Mouse (Mus musculus) lung, embryonic 15.5 days (tissue): Measurements from ENCODE around the gene Gtpbp10. TPM values are rescaled to one million over a fixed set of nuclear protein-coding genes. Genes with fewer than 3 reads are reported as not detected.

ENCODE experiments used
- ATAC-seq: fragments of 200-750 bp; cut with Nextera tagmentation; 2 replicates; pipeline ENCODE4 v1.8.0; 2017; ENCODE audit warnings: moderate number of reproducible peaks, borderline replicate concordance; ENCODE audit not compliant: low FRiP score, low TSS enrichment; ENCODE audit errors: extremely low read depth
- H3K27ac ChIP-seq: fragments of 300-500 bp; sonication (generic); 2 replicates; pipeline ENCODE4 v1.5.1; 2015; ENCODE audit warnings: moderate library complexity, mild to moderate bottlenecking, inconsistent platforms
- H3K27me3 ChIP-seq: fragments of 300-500 bp; sonication (generic); 2 replicates; pipeline ENCODE4 v1.6.1; 2015; ENCODE audit warnings: inconsistent platforms
- H3K36me3 ChIP-seq: fragments of 300-500 bp; sonication (generic); 2 replicates; pipeline ENCODE4 v1.6.1; 2015; ENCODE audit warnings: inconsistent platforms
- H3K4me1 ChIP-seq: fragments of 300-500 bp; sonication (generic); 2 replicates; pipeline ENCODE4 v1.6.1; 2015; ENCODE audit warnings: inconsistent platforms
- H3K4me2 ChIP-seq: fragments of 300-500 bp; sonication (generic); 2 replicates; pipeline ENCODE4 v1.6.1; 2015; ENCODE audit warnings: inconsistent platforms, mild to moderate bottlenecking, moderate library complexity
- H3K4me3 ChIP-seq: fragments of 300-500 bp; sonication (generic); 2 replicates; pipeline ENCODE4 v1.5.1; 2015; ENCODE audit warnings: mild to moderate bottlenecking, inconsistent platforms
- H3K9ac ChIP-seq: fragments of 300-500 bp; sonication (generic); 2 replicates; pipeline ENCODE4 v1.6.1; 2015; ENCODE audit warnings: inconsistent platforms
- H3K9me3 ChIP-seq: fragments of 300-500 bp; sonication (generic); 2 replicates; pipeline ENCODE4 v1.6.1; 2016; ENCODE audit warnings: inconsistent platforms
- WGBS: fragments of 180-500 bp; shearing (Covaris S2); methylation state at CpG from one replicate; pipeline ENCODE4 v1.1.7; 2015; 5-methylcytosine and 5-hydroxymethylcytosine counted together
- polyA plus RNA-seq: library from polyadenylated mRNA; unstranded; fragments of >200 nt; fragmentation: Nextera tagmentation; extraction: Ambion mirVana; gene quantifications from 2 replicates; pipeline ENCODE4 v1.2.1, GENCODE M21; 2015

Gtpbp10 gene
- polyA plus RNA-seq, 1 experiment from 2014 or later, result 23.2 TPM

GRCm38 (mm10) chr5:5515411-5515810 is 43.9 kb downstream of the Gtpbp10 start:
- H3K36me3 ChIP-seq, result no peaks in the 10 kb centered on the region
- 74% methylated on average over 5 of the region's 5 CpGs for WGBS
- no peaks in the 10 kb centered on the region for H3K9me3 ChIP-seq
- H3K27me3 ChIP-seq, result no peaks in the 10 kb centered on the region
- H3K4me3 ChIP-seq, result no peak overlapping the region
- H3K4me2 ChIP-seq, result peak overlapping the region; percentile 88; the same call in 1 of the 2 replicates
- ATAC-seq, result no peak
- H3K4me1 ChIP-seq, result 0 out of 2 replicates have a peak, but pooled peaks cover 4% of the 10 kb centered on the region
- H3K27ac ChIP-seq, result no peak overlapping the region
- no peak overlapping the region for H3K9ac ChIP-seq

GRCm38 (mm10) chr5:5514196-5515076 is 44.9 kb downstream of the Gtpbp10 start, which contains the start of gene Cldn12:
TSS of gene Cldn12 (minus strand) at chr5:5514958.
- Histone ChIP-seq H3K27ac (peak within 1 kb of the TSS; percentile 94), H3K9ac (peak within 1 kb of the TSS; percentile 67), H3K27me3 (no peaks in the 10 kb centered on the region), H3K4me3 (peak within 1 kb of the TSS; percentile 82), H3K4me1 (0 out of 2 replicates have a peak, but pooled peaks cover 4% of the 10 kb centered on the region), H3K4me2 (peak within 1 kb of the TSS; percentile 88), H3K36me3 (no peaks in the 10 kb centered on the region), H3K9me3 (no peaks in the 10 kb centered on the region)
- peak; percentile 97 for ATAC-seq
- under 1% methylated on average over 77 of the region's 79 CpGs for WGBS

GRCm38 (mm10) chr5:5511401-5511800 is 47.9 kb downstream of the Gtpbp10 start:
- H3K27me3 ChIP-seq, result no peaks in the 10 kb centered on the region
- H3K4me1 ChIP-seq, result 0 out of 2 replicates have a peak, but pooled peaks cover 4% of the 10 kb centered on the region
- no peak overlapping the region for H3K27ac ChIP-seq
- no peaks in the 10 kb centered on the region for H3K36me3 ChIP-seq
- ATAC-seq, result no peak
- 86% methylated on average over 3 of the region's 3 CpGs for WGBS
- no peak overlapping the region for H3K4me3 ChIP-seq
- H3K9ac ChIP-seq, result no peak overlapping the region
- no peak overlapping the region for H3K4me2 ChIP-seq
- H3K9me3 ChIP-seq, result no peaks in the 10 kb centered on the region

GRCm38 (mm10) chr5:5510989-5511388 is 48.3 kb downstream of the Gtpbp10 start:
- Histone ChIP-seq H3K27me3 (no peaks in the 10 kb centered on the region), H3K9me3 (no peaks in the 10 kb centered on the region), H3K4me3 (no peak overlapping the region), H3K9ac (no peak overlapping the region), H3K27ac (no peak overlapping the region), H3K4me2 (no peak overlapping the region), H3K36me3 (no peaks in the 10 kb centered on the region), H3K4me1 (0 out of 2 replicates have a peak, but pooled peaks cover 4% of the 10 kb centered on the region)
- no peak for ATAC-seq
- 85% methylated on average over 5 of the region's 5 CpGs for WGBS

GRCm38 (mm10) chr5:5510304-5510887 is 48.9 kb downstream of the Gtpbp10 start:
- Histone ChIP-seq H3K36me3 (no peaks in the 10 kb centered on the region), H3K27me3 (no peaks in the 10 kb centered on the region), H3K4me1 (0 out of 2 replicates have a peak, but pooled peaks cover 4% of the 10 kb centered on the region), H3K9me3 (no peaks in the 10 kb centered on the region), H3K27ac (no peak overlapping the region), H3K4me2 (no peak overlapping the region), H3K9ac (no peak overlapping the region), H3K4me3 (no peak overlapping the region)
- ATAC-seq, result no peak
- 79% methylated on average over 10 of the region's 10 CpGs for WGBS

GRCm38 (mm10) chr5:5508231-5508630 is 51.1 kb downstream of the Gtpbp10 start:
- H3K9ac ChIP-seq, result 0 out of 2 replicates have a peak overlapping the region, but pooled peaks have one; percentile 16
- no peak overlapping the region for H3K4me2 ChIP-seq
- no peak overlapping the region for H3K4me3 ChIP-seq
- ATAC-seq, result no peak
- no peaks in the 10 kb centered on the region for H3K36me3 ChIP-seq
- H3K27ac ChIP-seq, result no peak overlapping the region
- no peaks in the 10 kb centered on the region for H3K4me1 ChIP-seq
- 86% methylated on average over 10 of the region's 10 CpGs for WGBS
- H3K9me3 ChIP-seq, result no peaks in the 10 kb centered on the region
- H3K27me3 ChIP-seq, result no peaks in the 10 kb centered on the region

GRCm38 (mm10) chr5:5507701-5508225 is 51.6 kb downstream of the Gtpbp10 start:
- Histone ChIP-seq H3K9ac (no peak overlapping the region), H3K36me3 (no peaks in the 10 kb centered on the region), H3K27ac (no peak overlapping the region), H3K4me3 (no peak overlapping the region), H3K27me3 (no peaks in the 10 kb centered on the region), H3K4me2 (no peak overlapping the region), H3K9me3 (no peaks in the 10 kb centered on the region), H3K4me1 (no peaks in the 10 kb centered on the region)
- no peak for ATAC-seq
- 56% methylated on average over 20 of the region's 20 CpGs for WGBS

- Histone ChIP-seq H3K9me3 (no peaks in the 10 kb centered on the region), H3K4me2 (no peak overlapping the region)
- 85% methylated on average over 13 of the region's 13 CpGs for WGBS
These were observed 54.9 kb downstream of the Gtpbp10 start for GRCm38 (mm10) chr5:5504456-5504855.

GRCm38 (mm10) chr5:5503381-5503780 is 56.0 kb downstream of the Gtpbp10 start:
- Histone ChIP-seq H3K9ac (no peak overlapping the region), H3K9me3 (no peaks in the 10 kb centered on the region), H3K27ac (no peak overlapping the region), H3K36me3 (no peaks in the 10 kb centered on the region), H3K27me3 (no peaks in the 10 kb centered on the region), H3K4me3 (no peak overlapping the region), H3K4me2 (no peak overlapping the region), H3K4me1 (no peaks in the 10 kb centered on the region)
- ATAC-seq, result no peak
- 69% methylated on average over 4 of the region's 4 CpGs for WGBS

More at GRCm38 (mm10) chr5:5504456-5504855, 54.9 kb downstream of the Gtpbp10 start:
- no peaks in the 10 kb centered on the region for H3K4me1 ChIP-seq
- H3K4me3 ChIP-seq, result no peak overlapping the region
- no peak overlapping the region for H3K9ac ChIP-seq
- no peak for ATAC-seq
- H3K36me3 ChIP-seq, result no peaks in the 10 kb centered on the region
- H3K27me3 ChIP-seq, result no peaks in the 10 kb centered on the region
- H3K27ac ChIP-seq, result no peak overlapping the region

- Histone ChIP-seq H3K27me3 (no peaks in the 10 kb centered on the region), H3K9me3 (no peaks in the 10 kb centered on the region), H3K4me3 (no peak overlapping the region), H3K27ac (no peak overlapping the region), H3K36me3 (no peaks in the 10 kb centered on the region), H3K4me1 (no peaks in the 10 kb centered on the region), H3K4me2 (no peak overlapping the region), H3K9ac (no peak overlapping the region)
- 61% methylated on average over 2 of the region's 2 CpGs for WGBS
- no peak for ATAC-seq
These were observed 57.8 kb downstream of the Gtpbp10 start for GRCm38 (mm10) chr5:5501583-5501982.

GRCm38 (mm10) chr5:5496393-5496792 is 62.9 kb downstream of the Gtpbp10 start:
- WGBS, result 58% methylated on average over 3 of the region's 3 CpGs
- Histone ChIP-seq H3K36me3 (no peaks in the 10 kb centered on the region), H3K4me2 (no peak overlapping the region), H3K4me3 (no peak overlapping the region), H3K4me1 (0 out of 2 replicates have a peak, but pooled peaks cover 5% of the 10 kb centered on the region), H3K27me3 (no peaks in the 10 kb centered on the region), H3K9me3 (no peaks in the 10 kb centered on the region), H3K9ac (no peak overlapping the region), H3K27ac (no peak overlapping the region)
- ATAC-seq, result no peak

GRCm38 (mm10) chr5:5495042-5495441 is 64.3 kb downstream of the Gtpbp10 start:
- Histone ChIP-seq H3K9me3 (no peaks in the 10 kb centered on the region), H3K4me3 (no peak overlapping the region), H3K36me3 (no peaks in the 10 kb centered on the region), H3K4me1 (0 out of 2 replicates have a peak, but pooled peaks cover 5% of the 10 kb centered on the region), H3K27me3 (no peaks in the 10 kb centered on the region), H3K9ac (no peak overlapping the region), H3K4me2 (no peak overlapping the region), H3K27ac (no peak overlapping the region)
- 79% methylated on average over 4 of the region's 4 CpGs for WGBS
- 0 out of 2 replicates have a peak, but pooled peaks have one; percentile 46 for ATAC-seq
